Mouse (Mus musculus): ENCODE measurements around the gene Hoxc9.

DNA sequence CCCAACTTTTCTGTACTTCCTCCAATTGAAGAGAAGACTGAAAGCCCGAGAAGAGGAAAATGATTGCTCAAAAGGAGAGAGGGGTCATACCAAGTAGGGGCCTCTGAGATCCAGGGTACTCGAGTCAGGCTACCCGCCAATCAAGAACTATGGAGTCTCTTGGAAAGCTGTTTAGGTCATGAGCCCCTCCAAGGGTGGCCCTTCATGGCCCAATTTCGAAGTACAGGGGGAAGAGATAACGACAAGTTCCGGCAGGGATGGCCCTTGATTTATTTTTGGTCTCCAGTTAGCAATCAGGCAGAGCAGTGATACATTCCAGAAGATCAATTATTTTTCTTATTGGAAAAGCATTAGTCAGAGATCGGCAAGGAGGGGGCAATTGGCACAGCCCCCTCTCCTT lies 15.5 kb downstream of the Hoxc9 start:
- TF ChIP-seq CTCF (IDR thresholded peaks at IDR 0.05; ENCODE audit: low read depth) (no peak), EP300 (IDR thresholded peaks at IDR 0.05; ENCODE audit: low read depth) (no peak)
